Mouse (Mus musculus) CD4-positive, CD25-positive, alpha-beta regulatory T cell, adult 4 months (primary cell): Measurements from ENCODE around the gene Sap25. TPM values are rescaled to one million over a fixed set of nuclear protein-coding genes. Genes with fewer than 3 reads are reported as not detected.
"Not testable (repeated sequence)": the region's sequence is repeated elsewhere in the genome, so short reads cannot be mapped to it uniquely, and the experiment has no call there.

Source experiments
- ATAC-seq: one replicate; pipeline ENCODE4 v1.8.0; 2017
- polyA plus RNA-seq, 2 experiments: library from polyadenylated mRNA; unstranded; fragments of 100-300 nt; shearing (Covaris generic); gene quantifications; one replicate each; pipeline ENCODE4 v1.2.1; 2017

The Sap25 gene
- 10 to 100 TPM; 43.0 to 46.6 TPM for polyA plus RNA-seq

DNA sequence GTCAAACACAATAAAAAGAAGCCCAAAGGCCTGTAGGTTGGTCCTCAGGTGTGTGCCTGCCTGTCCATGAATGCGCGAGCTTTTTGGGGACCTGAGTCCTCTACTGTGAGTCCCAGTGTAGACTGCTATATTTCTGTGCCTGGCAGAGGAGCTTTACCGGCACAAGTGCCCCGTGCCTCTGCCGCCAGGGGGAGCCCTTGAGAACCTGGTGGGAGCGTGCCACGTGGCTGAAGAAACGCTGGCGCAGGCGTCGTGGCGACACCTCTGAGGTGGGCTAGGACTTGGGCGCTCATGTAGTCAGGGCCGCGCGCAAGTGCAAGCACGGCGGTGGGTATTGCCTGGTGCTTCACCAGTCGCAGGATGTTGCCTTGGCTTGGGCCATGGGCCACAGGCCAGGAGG is at the start of gene Sap25:
TSS of gene Sap25 (plus strand) at position 281 of the 400 bp plus-strand sequence.
- peak; percentile 18 for ATAC-seq

DNA sequence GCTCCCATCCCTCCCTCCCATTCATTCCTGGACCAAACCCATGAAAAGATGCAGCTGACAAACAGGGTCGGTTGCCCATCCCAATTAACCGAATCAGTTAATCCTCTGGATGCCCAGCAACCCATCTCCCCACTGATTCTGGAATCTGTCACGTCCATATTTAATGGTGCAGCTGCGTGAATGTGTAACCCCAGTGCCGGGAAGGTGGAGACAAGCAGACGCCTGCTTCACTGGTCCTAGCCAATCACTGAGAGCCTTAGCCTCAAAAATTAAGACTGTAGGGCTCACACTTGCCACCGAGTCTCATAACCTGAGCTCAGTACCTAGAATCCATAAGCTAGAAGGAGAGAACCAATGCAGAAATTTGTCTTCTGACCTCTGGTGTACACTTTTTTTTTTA is 45.2 kb upstream of the Sap25 start:
- ATAC-seq: no peak

DNA sequence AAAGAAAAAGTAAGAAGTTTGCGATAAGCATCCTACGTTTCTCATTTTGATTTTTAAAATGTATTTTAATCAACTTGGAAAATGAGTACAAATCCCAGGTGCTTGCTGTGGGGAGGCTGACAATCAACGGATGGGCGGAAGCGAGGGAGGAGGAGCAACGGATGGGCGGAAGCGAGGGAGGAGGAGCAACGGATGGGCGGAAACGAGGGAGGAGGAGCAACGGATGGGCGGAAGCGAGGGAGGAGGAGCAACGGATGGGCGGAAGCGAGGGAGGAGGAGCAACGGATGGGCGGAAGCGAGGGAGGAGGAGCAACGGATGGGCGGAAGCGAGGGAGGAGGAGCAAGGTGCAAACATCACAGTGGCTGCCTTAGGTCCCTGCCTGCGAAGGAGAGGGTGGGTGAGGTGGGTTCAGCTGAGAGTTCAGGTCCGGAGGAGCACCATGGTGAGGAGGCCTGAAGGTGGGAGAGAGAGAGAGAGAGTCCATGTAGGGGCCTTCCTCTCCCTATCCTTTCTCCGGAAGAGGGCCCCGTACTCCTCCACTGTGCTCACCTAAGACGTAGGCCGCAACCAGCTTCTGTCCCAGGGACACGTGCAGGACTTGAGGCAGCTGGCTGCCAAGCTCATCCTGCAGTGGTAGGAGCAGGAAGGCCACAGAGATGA is 44.4 kb upstream of the Sap25 start:
- ATAC-seq: no peak

DNA sequence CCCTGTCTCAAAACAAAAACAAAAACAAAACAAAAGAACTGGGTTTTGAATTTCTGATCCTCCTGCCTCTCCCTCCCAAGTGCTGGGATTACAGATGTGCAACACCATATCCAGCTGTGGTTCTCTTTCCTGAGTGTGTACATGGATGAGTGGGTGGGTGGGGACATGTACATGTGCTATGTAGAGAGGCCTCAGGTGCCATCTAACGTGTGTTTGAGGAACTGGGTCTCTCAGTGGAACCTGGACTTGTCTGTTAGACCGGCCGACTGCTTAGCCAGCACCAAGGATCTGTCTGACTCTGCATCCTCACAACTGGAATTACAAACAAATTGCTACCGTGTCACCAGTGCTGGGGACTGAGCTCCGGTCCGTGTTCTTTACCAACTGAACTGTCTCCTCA is 43.5 kb upstream of the Sap25 start:
- no peak for ATAC-seq

DNA sequence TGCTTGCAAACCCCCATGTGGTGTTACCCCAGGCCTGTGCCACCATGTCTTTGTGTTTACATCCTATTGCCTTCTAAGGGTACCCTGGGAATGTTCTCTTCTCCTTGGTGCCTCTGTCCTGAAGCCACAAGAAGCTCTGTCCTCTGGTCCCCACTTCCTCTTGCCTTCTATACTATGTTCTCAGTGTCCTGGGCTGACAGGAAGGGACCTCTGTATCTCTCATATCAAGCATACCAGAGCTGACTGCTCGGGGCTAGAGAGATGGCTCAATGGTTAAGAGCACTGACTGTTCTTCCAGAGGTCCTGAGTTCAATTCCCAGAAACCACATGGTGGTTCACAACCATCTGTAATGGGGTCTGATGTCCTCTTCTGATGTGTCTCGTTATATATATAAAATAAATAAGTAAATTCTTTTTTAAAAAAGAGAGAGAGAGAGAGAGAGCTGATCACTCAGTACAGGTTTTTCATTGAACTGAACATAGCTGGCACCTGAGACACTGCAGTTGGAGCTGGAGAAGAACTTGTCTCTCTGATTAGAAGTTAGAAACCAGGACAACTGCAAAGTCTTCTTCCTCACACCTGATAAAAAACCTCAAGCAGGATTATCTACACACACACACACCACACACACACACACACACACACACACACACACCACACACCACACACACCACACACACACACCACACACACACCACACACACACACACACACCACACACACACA is 42.9 kb upstream of the Sap25 start:
- no peak for ATAC-seq

DNA sequence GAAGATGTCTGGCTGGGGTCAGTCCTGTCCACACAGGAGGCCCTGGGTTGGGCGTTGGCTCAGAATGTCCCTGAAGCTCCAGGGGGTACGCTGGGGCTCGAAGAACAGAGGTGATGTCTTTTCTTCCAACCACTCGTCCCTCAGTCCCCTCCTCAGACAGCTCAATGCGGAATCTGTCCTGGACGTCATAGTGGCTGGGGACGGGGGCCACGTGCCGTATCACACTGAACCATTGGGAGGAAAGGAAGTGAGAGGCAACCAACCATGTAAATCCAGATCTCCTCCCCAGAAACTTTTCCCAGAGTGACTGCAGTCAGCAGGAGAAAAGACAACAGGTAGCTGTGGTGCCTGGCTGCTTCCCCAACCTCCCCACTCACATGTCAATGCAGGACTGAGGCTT is 41.5 kb upstream of the Sap25 start:
- ATAC-seq: no peak

DNA sequence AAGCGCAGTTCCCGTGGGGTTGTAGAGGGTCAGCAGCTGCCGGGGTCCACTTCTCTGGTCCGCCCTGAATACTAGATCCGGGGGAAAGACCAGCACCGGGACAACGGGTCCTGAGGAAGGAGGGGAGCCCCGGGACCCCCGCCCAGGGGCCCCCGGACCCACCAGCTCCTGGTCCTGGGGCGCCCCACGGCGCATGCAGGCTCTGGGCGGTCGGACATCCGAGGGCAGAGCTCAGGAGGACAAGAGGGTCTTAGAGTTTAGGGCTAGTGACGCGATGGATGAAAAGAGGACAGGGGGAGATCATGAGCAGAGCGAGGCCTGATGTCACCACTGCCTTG is 40.9 kb upstream of the Sap25 start:
- ATAC-seq: no peak

DNA sequence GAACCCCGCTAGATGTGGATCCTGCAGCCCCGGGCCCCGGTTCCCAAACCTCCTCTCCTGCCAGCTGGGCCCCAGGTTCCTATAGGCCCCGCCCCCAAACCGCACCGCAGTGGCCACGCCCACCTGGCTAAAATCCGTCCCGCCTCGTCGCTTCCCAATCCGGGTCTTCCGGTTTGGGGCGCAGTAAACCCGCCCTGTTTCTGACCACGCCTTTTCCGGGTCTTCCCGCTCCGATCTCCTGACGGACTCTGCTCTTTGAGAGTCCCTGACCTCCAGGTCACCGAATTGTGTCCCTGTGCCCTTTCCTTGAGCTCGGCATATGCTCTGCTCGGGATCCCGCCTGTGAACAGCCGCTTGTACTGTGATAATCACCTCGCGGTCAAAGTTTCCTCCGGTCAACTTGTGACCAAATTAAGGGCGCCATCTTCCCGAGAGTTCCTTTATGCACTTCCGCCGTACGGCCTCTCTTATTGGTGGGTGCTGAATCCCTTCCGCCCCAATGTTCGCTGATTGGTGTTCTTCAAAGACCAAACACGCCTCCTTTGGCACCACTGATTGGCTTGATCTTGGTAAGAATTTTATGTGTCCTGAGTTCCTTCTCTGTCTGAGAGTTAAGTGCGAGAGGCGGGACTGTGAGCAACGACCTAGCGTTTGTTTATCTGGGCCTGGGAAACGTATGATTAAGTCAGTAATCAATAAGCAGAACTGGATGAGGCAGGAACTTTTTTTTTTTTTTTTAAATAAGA is 40.3 kb upstream of the Sap25 start, which contains the start of gene Mospd3:
TSS of gene Mospd3 (minus strand) at position 440 of the 746 bp plus-strand sequence.
- peak; percentile 90 for ATAC-seq

DNA sequence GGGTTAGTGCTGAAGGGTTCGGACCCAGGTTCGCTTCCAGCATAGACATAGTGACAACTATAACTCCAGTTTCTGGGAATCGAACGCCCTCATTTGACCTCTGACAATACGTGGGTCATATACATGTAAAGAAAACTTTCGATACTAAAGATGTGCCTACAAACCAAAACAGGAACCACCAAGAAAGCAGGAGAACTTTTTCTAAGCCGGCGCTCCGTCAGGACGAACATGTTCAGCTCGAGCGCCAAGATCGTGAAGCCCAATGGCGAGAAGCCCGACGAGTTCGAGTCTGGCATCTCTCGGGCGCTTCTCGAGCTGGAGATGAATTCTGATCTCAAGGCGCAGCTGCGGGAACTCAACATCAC is 39.8 kb upstream of the Sap25 start:
- no peak for ATAC-seq

DNA sequence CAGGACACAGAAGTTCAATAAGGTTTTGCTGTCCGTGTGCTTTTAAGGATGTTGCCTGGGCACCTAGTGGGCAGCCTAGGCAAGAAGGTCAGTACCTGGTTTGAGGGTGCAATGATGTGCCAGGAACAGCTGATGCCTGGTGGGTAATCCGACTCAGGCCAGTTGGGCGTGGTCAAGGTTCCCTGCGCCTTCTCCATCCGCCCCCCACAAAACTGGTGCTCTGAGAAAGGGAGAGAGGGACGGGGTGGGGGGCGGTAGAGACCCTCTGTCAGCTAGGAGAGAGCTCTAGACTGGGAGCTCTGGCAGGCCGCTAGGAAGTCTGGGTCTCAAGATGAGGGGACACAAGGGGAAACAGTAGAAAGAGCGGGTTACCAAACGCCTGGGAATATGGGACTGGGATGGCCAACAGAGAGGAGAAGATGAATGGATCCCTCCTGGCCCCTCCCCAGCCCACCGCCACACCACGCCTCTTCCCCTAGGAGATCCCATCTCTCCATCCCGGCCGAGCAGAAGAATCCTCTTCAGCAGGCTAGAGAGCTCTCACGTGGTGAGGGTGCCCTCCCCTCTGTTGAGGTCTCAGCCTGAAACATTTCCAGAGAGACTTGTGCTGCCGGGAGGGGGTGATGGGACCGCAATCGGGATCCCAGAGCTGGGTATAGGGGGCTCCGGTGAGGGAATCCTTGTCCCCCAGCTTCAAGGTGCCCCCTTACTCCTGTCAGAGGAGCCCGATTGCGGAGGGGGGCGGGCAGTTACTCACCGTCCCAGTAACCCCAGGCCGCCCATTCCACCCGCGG is 33.1 kb upstream of the Sap25 start:
- no peak for ATAC-seq

DNA sequence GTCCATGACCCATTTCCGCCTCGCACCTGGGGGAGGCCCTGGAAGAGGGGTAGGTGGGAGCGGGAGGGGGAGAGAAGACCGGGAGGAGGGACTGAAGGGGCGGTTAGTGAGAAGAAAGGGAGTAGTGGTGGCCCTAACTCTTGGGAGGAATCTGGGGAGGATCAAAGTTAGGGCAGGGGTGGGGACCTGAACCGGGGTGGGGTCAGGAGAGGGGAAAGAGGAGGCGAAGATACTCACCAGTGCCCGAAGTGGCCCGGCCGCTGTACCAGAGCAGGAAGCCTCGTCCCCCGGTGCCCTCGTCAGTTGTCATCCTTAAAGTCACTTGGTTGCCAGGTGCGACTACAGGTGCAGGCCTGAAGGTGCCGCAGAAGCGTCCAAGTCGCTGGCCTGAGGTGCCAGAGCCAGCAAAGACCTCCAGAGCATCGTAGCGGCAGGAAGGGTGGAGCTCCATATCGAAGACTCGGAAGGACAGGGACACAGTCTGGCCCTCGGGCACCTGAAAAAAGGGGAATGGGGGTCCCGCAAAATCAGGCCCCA is 32.4 kb upstream of the Sap25 start:
- no peak for ATAC-seq

DNA sequence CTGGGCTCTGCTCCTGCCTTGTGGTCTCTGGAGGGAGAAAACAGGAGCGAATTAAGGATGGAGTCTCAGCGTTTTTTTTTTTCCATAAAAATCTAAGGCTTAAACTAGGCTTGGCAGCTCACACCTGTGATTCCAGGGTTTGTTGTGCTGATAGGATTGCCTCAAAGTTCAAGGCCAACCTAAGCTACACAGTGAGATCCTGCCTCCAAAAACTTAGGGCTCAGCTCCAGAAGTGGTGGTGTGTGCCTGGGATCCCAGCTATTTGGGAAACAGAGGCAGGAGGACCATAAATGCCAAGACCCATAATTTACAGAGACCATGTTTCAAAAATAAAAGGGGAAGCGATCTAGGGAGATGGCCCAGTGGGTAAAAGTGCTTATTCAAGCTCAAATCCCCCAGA is 31.8 kb upstream of the Sap25 start:
- no peak for ATAC-seq

DNA sequence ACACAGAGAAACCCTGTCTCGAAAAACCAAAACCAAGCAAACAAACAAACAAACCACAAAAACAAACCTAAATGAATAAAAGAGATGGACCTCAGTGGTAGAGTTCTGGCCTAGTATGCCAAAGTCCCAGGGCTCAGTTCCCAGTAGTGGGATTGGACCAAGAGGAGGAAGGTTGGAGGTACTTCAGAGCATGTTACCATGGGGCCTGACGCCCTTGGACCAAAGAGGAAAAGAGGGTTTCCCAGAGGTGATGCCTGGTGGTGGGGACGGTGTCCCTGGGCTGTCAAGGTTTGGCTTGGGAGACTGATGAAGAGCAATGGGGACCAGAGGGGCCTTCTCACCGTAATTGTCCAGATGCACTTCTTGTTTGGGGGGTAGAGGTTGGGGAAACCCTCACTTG is 31.1 kb upstream of the Sap25 start:
- ATAC-seq: no peak

DNA sequence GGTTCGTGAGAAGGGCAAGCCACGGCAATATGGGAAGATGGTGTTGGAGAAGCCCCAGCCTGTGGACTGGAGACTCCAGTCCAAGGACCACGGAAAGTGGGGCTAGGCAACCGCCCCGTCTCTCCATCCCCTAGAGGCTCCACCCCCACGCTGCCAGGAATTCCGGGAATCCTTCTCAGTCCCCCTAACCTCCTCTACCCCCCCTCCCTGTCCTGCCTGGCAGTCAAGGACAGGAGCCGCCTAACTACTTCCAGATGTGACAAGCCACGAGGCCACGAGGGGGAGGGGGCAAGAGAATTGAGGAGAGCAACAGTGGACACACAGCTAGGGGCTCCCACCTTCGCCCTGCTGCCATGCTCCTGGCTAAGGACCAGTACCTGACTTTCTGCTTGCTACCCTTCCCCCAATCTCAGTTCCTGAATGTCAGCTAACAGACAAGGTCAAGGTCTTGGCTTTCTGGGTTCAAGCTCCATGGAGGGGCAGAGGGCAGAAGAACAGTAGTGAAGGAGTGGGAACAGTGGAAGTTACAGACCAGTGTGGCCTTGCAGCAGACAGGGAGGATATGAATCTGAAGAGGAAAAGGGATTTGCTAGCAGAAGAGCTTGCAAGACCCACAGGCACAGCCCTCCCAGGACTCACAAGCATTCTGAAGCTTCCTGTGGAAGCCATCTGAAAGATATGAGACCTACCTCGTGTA is 30.4 kb upstream of the Sap25 start:
- no peak for ATAC-seq

DNA sequence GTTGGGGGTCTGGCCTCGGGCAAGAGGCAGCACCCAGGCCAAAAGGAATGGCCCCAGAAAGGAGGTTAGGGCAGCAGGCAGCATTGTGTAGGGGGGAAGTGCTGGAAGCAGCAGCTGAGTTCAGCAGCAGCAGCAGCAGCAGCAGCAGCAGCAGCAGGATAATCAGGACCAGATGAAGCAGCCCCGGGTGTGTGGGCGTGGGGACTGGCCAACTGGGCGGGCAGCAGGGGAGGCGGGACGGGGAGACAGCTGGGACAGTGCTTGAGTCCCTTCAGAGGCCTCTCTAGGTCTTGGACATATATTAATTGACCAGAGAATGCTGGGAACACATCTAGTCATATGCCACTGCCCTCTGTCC is 29.9 kb upstream of the Sap25 start:
- ATAC-seq: no peak

DNA sequence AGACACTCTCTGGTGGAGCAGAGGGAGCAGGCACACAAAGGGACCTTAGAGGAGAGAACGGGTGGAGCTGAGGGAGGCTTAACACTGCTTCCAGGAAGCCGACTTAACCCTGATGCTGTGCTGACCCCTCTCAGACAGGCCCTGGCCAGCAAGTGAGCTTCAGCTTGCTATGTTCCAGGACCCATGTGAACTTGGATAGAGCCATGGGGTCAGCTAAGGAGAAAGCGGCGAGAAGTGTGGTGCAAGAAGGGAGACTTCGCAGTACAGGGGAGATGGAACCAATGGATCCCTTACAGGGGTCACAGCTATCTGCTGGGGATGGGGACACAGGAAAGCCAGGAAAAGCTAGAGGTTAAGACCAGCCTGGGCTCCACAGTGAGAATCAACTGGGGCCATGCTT is 28.1 kb upstream of the Sap25 start:
- no peak for ATAC-seq

DNA sequence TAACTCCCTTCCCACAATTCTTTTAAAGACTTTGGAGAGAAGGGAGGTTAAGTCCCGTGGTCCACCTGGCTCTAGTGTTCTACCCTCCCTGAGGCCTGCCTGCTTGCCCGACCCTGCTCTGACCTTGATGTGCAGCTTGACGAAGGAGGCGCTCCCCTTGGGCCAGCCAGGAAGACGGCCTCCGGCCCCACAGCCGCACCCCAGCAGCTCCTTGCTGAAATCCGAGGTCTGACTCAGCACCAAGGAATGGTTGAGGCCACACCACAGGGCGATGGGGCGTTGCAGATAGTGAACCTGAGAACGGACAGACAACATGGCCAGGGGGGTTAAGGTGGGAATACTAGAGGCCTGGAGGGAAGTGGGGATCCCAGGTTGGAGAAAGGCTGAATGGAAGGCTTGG is 27.6 kb upstream of the Sap25 start, which contains the start of gene Pcolce:
TSS of gene Pcolce (minus strand) at position 235 of the 400 bp plus-strand sequence.
- ATAC-seq: no peak

DNA sequence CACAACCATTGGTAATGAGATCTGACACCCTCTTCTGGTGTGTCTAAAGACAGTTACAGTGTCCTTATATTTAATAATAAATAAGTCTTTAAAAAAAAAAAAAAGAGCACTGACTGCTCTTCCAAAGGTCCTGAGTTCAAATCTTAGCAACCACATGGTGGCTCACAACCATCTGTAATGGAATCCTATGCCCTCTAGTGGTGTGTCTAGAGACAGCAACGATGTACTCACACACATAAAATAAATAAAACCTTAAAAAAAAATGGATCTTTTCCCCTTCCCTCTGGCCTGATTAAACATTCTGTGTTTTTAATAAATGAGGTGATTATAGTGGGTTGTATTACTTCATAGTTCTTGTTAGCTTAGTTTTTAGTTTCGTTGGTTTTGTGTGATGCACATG is 26.2 kb upstream of the Sap25 start:
- ATAC-seq: not testable (repeated sequence)

DNA sequence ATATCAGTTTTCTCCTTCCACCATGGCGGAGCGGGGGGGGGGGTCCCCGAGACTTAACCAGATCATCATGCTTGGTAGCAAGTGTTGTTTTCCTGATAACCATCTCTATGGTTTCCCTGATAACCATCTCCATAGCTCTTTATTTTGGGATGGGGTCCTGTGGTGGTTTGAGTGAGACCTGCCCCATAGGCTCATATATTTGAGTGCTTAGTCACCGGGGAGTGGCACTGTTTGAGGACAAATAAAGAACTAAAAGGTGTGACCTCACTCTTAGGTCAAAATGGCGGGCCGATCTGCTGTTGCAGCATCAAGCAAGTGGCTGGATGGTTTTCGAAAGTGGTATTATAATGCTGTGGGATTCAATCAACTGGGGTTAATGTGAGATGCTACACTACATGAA is 25.8 kb upstream of the Sap25 start:
- no peak for ATAC-seq

DNA sequence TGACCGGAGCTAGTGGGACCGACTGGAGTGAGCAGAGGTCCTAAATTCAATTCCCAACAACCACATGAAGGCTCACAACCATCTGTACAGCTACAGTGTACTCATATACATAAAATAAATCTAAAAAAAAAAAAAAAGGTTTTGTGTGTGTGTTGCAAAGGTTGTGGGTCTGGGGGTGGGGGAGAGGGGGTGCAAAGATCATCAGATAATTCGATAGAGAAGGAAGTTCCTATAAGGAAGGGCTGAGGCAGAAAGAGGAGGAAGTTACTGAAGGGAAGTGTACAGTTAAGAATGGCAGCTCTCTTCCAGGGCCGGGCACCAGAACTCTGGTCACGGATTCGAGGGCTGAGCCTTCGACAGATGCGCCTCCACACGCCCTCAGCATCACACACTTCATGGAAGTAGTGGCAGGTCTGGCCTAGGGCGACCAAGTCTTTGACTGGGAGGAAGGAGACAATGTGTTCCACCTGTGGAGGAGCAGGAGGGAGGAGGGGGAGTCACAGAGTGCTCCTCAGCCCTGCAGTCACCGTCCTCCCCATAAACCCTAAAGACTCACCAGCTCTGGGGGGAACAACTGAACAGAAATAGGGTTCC is 17.1 kb upstream of the Sap25 start:
- no peak for ATAC-seq

DNA sequence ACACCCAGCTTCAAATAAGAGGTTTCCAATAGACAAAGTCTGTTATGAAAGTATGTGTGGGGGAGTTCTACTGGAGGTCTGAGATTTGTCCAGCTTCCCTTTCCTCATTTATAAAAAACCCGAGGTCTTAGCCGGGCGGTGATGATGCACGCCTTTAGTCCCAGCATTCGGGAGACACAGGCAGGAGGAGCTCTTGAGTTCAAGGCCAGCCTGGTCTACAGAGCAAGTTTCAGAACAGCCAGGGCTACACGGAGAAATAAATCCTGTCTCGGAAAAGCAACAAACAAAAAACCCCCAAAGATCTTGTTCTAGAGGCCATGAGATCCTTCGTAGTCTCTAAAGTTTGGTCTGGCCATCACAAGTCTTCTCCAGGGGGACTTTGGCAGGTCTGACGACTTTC is 13.1 kb upstream of the Sap25 start:
- ATAC-seq: no peak
